Mouse (Mus musculus): ENCODE results near the gene Slc50a1. TPM values are rescaled to one million over a fixed set of nuclear protein-coding genes. Genes with fewer than 3 reads are reported as not detected.
A peak's percentile ranks its signal among the peaks of the same experiment; 100 is the strongest.

Slc50a1 gene
- polyA plus RNA-seq, 1 experiment from 2014 or later: 41.3 TPM

DNA sequence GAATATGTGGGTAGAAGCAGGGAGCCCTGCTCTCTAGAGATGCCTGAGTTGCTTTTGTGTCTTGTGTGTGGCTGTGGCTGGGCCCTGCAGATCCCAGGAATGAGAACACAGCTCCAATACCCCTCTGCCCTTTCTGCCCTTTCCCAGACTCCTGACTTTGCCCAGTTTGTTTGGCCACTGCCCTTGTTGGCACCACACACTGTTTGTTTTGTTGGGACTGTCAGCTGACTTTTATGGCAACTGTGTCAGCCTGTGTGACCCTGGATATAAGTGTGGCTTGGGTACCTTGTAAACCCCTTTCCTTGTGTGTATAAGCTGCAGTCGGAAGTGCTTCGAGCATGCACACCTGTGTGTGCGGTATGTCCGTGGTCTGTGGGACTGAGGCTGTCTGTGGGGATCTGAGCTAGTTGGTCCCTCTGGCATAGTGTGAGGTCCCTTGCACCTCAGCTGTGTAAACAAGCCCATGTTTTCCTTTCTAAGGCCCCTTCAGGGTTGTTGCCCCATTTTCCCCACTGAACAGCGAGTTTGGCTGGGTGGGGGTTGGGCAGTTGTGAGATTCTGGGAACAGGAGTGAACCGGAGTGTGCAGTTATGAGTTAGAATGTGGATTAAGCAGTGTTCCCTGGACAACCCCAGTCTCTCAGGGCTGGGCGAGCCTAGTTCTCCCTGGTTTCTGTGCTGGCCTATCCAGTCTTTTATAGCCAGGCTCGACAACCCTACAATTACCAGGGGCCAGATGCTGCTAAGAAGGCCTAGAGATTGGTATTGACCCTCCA, 35.4 kb upstream of the Slc50a1 start:
- no peak overlapping the region for H3K4me3 ChIP-seq
- WGBS: 70% methylated on average over 8 of the region's 8 CpGs
- no peaks in the 10 kb centered on the region for H3K36me3 ChIP-seq
- no peaks in the 10 kb centered on the region for H3K9me3 ChIP-seq (replicated peaks)
- peaks cover 23% of the 10 kb centered on the region for H3K4me1 ChIP-seq
- no peak for DNase-seq (ENCODE audit: low spot score)
- no peaks in the 10 kb centered on the region for H3K27me3 ChIP-seq (ENCODE audit: low read depth, poor library complexity, severe bottlenecking)
- peak overlapping the region; percentile 20; the same call in 1 of the 2 replicates for H3K27ac ChIP-seq

DNA sequence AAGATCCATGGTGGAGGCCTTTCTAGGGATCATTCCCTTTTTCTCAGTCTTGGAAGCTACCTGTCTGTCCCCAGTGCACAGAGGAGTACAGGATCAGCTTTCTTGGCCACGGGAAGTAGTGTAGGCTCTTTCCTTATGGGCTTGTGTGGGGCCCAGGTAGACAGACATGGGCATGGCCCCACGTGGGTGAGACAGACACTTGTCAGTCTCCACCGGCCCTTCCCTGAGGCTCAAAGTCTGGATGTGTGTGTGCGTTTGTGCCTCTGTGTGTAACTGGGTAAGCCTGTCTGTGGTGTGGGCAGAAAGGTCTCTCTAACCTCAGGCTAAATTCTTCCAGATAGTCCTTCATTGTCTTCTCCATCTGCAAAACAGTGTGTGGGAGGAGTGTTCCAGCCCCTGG, 34.7 kb upstream of the Slc50a1 start:
- peaks cover 4% of the 10 kb centered on the region; the same call in 1 of the 2 replicates for H3K27me3 ChIP-seq (ENCODE audit: low read depth, poor library complexity, severe bottlenecking)
- H3K27ac ChIP-seq: no peak overlapping the region
- H3K4me1 ChIP-seq: peaks cover 25% of the 10 kb centered on the region
- no peaks in the 10 kb centered on the region for H3K36me3 ChIP-seq
- no peak overlapping the region for H3K4me3 ChIP-seq
- no peaks in the 10 kb centered on the region for H3K9me3 ChIP-seq (replicated peaks)
- DNase-seq (ENCODE audit: low spot score): no peak
- WGBS: 71% methylated on average over 4 of the region's 4 CpGs

DNA sequence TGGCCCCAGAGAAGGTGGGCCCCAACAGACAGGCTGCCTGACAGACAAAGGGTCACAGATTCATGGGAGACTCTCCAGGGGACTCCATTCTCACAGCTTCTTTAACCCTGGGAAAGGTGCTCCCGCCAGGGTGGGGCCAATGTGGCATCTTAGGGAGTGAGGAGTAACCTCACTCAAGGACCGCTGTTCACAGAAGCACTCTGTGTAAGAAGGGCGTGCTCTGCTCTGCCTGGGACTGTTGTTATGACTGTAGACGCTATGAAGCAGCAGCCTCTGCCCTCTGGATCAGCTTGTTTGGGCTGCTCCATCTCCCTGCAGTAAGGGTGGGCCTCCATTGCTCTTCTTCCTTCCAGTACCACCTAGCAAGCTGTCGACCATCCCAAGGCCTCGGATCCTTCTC, 34.1 kb upstream of the Slc50a1 start:
- Histone ChIP-seq H3K27ac (no peak overlapping the region), H3K27me3 (ENCODE audit: low read depth, poor library complexity, severe bottlenecking) (peaks cover 8% of the 10 kb centered on the region; the same call in 1 of the 2 replicates)

DNA sequence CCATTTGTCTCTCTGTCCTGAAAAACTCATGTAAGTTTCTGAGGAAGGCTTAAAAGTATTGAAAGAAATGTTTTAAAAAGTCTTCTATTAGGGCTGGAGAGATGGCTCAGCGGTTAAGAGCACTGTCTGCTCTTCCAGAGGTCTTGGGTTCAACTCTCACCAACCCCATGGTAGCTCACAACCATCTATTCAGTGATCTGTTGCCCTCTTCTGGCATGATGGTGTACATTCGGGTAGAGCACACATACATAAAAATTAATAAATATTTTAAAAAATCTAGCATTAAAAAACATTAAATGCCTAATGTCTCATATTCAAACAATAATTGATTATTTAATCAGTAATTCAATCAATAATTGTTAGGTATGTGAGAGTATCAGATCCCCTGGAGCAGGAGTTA, 30.1 kb upstream of the Slc50a1 start:
- H3K36me3 ChIP-seq: no peaks in the 10 kb centered on the region
- H3K27me3 ChIP-seq (ENCODE audit: low read depth, poor library complexity, severe bottlenecking): peaks cover 12% of the 10 kb centered on the region; the same call in 1 of the 2 replicates
- H3K27ac ChIP-seq: no peak overlapping the region
- H3K4me1 ChIP-seq: peaks cover 23% of the 10 kb centered on the region
- no peak for DNase-seq (ENCODE audit: low spot score)
- 74% methylated on average over 2 of the region's 2 CpGs for WGBS
- H3K4me3 ChIP-seq: no peak overlapping the region
- no peaks in the 10 kb centered on the region for H3K9me3 ChIP-seq (replicated peaks)

More for the DNA sequence above, 34.1 kb upstream of the Slc50a1 start:
- Histone ChIP-seq H3K4me3 (no peak overlapping the region), H3K4me1 (peaks cover 32% of the 10 kb centered on the region), H3K9me3 (replicated peaks) (no peaks in the 10 kb centered on the region), H3K36me3 (no peaks in the 10 kb centered on the region)
- no peak for DNase-seq (ENCODE audit: low spot score)
- WGBS: 62% methylated on average over 6 of the region's 6 CpGs

DNA sequence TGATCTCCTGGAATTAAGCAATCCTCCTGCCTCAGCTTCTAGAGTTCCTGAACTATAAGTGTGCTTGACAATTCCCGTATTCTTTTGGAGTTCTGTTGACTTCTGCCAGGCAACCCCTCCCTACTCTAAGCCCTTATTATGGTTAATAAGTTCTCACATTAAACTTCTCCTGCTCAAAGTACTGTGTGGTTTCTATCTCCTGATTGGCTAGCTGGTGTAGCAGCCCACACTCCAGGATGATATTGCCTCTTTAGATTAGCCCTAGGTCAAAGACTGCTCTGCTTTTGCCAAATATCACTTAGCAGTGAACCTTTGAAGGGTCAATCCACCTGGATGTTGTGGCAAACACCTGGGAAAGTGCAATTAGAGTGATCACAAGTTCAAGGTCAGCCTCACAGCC, 29.7 kb upstream of the Slc50a1 start:
- Histone ChIP-seq H3K4me1 (peaks cover 20% of the 10 kb centered on the region), H3K27ac (no peak overlapping the region), H3K9me3 (replicated peaks) (no peaks in the 10 kb centered on the region), H3K4me3 (peak overlapping the region; percentile 44), H3K36me3 (no peaks in the 10 kb centered on the region), H3K27me3 (ENCODE audit: low read depth, poor library complexity, severe bottlenecking) (peaks cover 12% of the 10 kb centered on the region; the same call in 1 of the 2 replicates)
- WGBS: 56% methylated on average over 1 of the region's 1 CpGs
- no peak for DNase-seq (ENCODE audit: low spot score)

DNA sequence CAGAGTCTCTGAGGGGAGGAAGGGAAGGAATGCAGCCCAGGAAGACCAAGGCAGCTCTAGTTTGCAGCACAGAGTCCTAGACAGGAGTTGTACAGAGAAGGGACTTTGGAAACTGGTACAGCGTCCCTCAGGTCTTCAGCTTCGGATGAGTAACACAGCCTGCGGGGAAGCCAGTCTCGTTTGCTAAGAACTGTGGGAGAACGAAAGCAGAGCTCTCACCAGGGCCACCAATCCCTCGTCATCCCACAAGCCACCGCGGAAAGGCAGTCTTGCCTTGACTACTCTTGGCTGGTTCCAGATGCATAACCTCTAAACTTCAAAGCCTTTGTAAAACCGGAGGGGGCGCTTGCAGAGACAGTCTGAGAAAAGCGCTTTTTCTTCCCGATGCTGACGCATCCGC, 29.1 kb upstream of the Slc50a1 start:
- Histone ChIP-seq H3K27ac (peak overlapping the region; percentile 72), H3K36me3 (no peaks in the 10 kb centered on the region), H3K27me3 (ENCODE audit: low read depth, poor library complexity, severe bottlenecking) (peaks cover 12% of the 10 kb centered on the region; the same call in 1 of the 2 replicates), H3K9me3 (replicated peaks) (no peaks in the 10 kb centered on the region), H3K4me3 (peak overlapping the region; percentile 44), H3K4me1 (peaks cover 18% of the 10 kb centered on the region)
- DNase-seq (ENCODE audit: low spot score): peak; percentile 62
- 2% methylated on average over 14 of the region's 14 CpGs for WGBS

DNA sequence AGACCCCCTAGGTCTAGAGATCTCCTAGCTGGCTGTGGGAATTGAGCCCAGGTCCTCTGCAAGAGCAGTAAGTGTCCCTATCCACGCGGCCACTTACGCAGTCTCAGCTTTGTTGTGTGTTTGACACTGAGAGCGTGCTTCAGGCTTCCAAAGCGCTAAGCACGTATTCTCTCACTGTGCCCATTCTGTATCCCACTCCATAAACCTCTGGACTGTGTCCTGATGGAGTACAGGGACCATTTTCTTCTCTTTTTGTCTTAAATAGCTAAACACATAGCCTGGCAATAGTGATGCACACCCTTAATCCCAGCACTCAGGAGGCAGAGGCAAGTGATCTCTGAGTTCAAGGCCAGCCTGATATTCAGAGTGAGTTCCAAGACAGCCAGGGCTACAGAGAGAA, 28.5 kb upstream of the Slc50a1 start:
- Histone ChIP-seq H3K27me3 (ENCODE audit: low read depth, poor library complexity, severe bottlenecking) (peaks cover 12% of the 10 kb centered on the region; the same call in 1 of the 2 replicates), H3K4me1 (peaks cover 16% of the 10 kb centered on the region), H3K9me3 (replicated peaks) (no peaks in the 10 kb centered on the region), H3K4me3 (no peak overlapping the region), H3K27ac (no peak overlapping the region), H3K36me3 (no peaks in the 10 kb centered on the region)
- no peak for DNase-seq (ENCODE audit: low spot score)
- 87% methylated on average over 6 of the region's 6 CpGs for WGBS

DNA sequence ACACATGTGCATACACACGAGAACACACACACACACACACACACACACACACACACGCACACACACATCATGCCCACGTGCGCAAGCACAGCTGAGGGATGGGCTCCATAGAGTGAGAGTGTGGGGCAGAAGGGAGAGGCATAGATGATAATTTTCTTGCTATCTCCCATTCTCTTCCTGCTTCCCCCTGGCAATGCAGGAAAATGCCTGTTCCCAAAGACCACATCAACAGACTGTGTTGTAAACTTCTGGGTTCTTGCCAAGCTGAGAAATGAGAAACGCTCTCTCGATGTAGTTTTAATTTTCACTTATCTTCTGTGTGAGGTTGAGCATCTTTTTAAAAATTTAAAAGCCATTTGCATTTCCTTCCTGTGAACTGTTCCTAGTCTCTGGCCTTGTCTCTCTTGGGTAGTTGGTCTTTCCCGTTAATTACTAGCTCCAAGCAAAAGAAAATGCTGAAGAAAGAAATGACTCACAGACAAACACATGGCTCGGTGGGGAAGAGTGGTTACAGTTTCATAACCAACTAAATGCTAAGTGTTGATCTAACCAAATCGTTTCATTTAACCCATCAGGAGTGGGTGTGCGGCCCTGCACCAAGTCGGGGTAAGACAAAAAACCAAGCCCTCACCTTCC, 26.5 kb upstream of the Slc50a1 start:
- Histone ChIP-seq H3K4me1 (peaks cover 22% of the 10 kb centered on the region), H3K27ac (no peak overlapping the region), H3K9me3 (replicated peaks) (no peaks in the 10 kb centered on the region), H3K4me3 (no peak overlapping the region), H3K36me3 (no peaks in the 10 kb centered on the region), H3K27me3 (ENCODE audit: low read depth, poor library complexity, severe bottlenecking) (peaks cover 12% of the 10 kb centered on the region; the same call in 1 of the 2 replicates)
- WGBS: 89% methylated on average over 11 of the region's 11 CpGs
- DNase-seq (ENCODE audit: low spot score): no peak

DNA sequence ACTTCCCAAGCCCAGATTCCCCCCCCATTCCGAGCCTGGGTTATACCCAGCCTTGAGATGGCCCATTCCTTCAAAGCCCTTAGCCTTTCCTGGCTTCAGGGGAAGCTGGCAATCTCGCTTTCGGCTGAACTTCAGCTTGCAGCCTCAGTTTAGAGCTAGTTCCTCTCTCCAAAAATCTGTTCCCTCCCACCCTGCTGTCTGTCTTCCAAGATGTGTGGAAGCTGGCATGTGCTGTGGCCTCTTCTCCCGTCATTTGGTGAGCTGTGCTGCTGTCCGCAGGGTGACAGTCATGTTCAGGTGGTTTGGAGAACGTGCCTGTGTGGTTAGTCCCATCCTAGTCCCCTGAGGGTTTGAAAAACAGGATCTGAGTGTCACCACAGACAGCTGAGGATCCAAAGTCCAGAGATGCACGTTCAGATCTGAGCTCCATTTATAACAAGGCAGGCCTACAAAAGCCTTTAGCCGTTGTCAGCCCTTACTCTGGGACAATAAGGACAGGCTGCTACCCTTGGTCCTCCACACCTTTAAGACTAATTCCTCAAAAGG, 25.4 kb upstream of the Slc50a1 start:
- Histone ChIP-seq H3K36me3 (no peaks in the 10 kb centered on the region), H3K9me3 (replicated peaks) (no peaks in the 10 kb centered on the region), H3K4me1 (peaks cover 32% of the 10 kb centered on the region), H3K27ac (no peak overlapping the region), H3K27me3 (ENCODE audit: low read depth, poor library complexity, severe bottlenecking) (peaks cover 12% of the 10 kb centered on the region; the same call in 1 of the 2 replicates), H3K4me3 (no peak overlapping the region)
- 86% methylated on average over 8 of the region's 8 CpGs for WGBS
- no peak for DNase-seq (ENCODE audit: low spot score)

DNA sequence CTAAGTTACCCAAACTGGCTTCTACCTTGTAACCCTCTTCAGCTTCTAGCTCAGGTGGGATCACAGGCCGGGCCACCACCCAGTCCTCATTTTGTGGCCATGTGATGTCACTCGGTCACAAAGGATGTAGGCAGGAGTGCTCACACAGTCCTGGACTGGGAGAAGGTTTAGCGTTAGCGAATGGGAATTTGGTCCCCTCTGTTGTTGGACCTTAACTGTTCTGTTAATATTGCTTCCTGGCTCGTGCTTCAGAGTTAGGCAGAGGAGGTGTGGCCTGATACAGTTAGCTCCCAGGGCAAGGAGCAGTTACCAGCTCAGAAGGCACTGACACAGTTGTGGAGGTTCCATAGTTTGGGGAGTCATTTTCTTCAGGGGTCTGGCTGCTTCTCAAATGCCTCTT, 23.8 kb upstream of the Slc50a1 start:
- H3K36me3 ChIP-seq: no peaks in the 10 kb centered on the region
- no peak overlapping the region for H3K4me3 ChIP-seq
- 78% methylated on average over 5 of the region's 5 CpGs for WGBS
- no peaks in the 10 kb centered on the region for H3K9me3 ChIP-seq (replicated peaks)
- DNase-seq (ENCODE audit: low spot score): no peak
- H3K27ac ChIP-seq: no peak overlapping the region
- peaks cover 24% of the 10 kb centered on the region for H3K4me1 ChIP-seq
- 0 out of 2 replicates have a peak, but pooled peaks cover 4% of the 10 kb centered on the region for H3K27me3 ChIP-seq (ENCODE audit: low read depth, poor library complexity, severe bottlenecking)

DNA sequence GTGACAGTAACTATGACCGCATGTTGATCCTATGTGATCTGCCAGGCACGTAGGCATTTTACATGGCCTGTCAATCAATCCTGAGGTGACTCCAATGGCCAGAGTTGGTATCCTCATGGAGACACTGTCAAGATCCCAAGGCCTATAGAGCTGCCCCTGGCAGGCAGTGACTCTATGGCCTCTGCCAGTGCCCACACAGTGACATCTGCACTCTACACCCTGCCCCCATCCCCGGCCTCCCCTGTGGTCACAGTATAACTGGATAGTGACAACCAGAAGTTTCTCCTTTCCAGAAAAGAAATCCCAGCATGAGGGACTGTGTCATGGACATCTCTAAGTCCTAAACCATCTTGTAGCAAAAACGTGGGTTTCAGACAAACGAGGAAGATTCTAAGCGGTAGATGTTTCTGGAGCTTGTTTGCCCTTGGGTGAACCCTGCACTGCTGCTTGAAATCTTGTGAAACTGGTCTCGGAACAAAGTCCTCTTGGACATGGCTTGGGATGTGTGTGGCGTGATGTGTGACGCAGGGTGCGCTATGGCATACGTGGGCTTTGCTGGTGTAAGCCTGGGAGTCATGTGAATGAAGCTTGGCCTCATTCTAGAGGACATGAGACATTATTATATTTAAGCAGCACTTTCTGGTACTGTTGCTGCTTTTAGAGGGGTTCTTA, 23.0 kb upstream of the Slc50a1 start:
- Histone ChIP-seq H3K27ac (no peak overlapping the region), H3K4me3 (no peak overlapping the region), H3K4me1 (peaks cover 28% of the 10 kb centered on the region), H3K36me3 (no peaks in the 10 kb centered on the region), H3K27me3 (ENCODE audit: low read depth, poor library complexity, severe bottlenecking) (no peaks in the 10 kb centered on the region), H3K9me3 (replicated peaks) (no peaks in the 10 kb centered on the region)
- no peak for DNase-seq (ENCODE audit: low spot score)
- WGBS: 93% methylated on average over 11 of the region's 11 CpGs

DNA sequence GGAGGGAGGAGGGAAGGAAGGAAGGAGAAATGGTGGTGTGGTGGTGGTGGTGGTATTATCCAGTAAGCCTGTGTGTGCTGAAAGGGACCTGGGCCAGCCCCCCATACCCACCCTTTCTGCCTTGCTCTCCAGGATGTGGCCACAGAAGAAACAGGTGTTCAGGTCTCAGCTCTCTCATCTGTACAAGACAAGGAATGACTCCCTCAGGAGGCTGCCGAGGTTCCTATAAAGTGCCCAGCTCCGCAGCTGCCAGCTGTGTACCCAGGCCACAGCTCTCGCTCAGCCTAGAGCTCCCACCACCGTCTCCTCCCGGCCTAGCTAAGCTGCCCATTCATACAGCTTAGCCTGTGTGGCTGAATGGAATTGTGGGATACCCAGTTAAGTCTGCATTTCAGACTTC, 21.9 kb upstream of the Slc50a1 start:
- WGBS: 81% methylated on average over 5 of the region's 5 CpGs
- Histone ChIP-seq H3K27ac (no peak overlapping the region; the same call in 1 of the 2 replicates), H3K4me3 (no peak overlapping the region), H3K9me3 (replicated peaks) (no peaks in the 10 kb centered on the region), H3K27me3 (ENCODE audit: low read depth, poor library complexity, severe bottlenecking) (peaks cover 4% of the 10 kb centered on the region; the same call in 1 of the 2 replicates), H3K36me3 (no peaks in the 10 kb centered on the region), H3K4me1 (peaks cover 34% of the 10 kb centered on the region)
- DNase-seq (ENCODE audit: low spot score): no peak
